Mouse (Mus musculus) MN1 (cell line): Measurements from ENCODE around the gene Trpc3.
"Not testable (repeated sequence)": the region's sequence is repeated elsewhere in the genome, so short reads cannot be mapped to it uniquely, and the experiment has no call there.

ENCODE experiments used
- DNase-seq: peaks from one replicate; pipeline ENCODE4 v3.0.0-alpha.2; 2016; ENCODE audit warnings: low spot score

Gene Trpc3

DNA sequence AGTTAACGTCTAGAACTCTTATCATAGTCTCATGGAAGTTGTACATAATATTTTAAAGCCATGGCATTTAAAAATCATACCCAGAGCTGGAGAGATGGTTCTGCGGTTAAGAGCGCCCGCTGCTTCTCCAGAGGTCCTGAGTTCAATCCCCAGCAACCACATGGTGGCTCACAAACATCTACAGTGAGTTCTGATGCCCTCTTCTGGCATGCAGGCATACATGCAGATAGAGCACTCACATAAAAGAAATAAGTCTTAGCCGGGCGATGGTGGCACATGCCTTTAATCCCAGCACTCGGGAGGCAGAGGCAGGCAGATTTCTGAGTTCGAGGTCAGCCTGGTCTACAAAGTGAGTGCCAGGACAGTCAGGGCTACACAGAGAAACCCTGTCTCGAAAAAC is 90.2 kb downstream of the Trpc3 start:
- DNase-seq, result not testable (repeated sequence)

- no peak for DNase-seq
Measured at GRCm38 (mm10) chr3:36598811-36599210, 91.2 kb downstream of the Trpc3 start.

DNA sequence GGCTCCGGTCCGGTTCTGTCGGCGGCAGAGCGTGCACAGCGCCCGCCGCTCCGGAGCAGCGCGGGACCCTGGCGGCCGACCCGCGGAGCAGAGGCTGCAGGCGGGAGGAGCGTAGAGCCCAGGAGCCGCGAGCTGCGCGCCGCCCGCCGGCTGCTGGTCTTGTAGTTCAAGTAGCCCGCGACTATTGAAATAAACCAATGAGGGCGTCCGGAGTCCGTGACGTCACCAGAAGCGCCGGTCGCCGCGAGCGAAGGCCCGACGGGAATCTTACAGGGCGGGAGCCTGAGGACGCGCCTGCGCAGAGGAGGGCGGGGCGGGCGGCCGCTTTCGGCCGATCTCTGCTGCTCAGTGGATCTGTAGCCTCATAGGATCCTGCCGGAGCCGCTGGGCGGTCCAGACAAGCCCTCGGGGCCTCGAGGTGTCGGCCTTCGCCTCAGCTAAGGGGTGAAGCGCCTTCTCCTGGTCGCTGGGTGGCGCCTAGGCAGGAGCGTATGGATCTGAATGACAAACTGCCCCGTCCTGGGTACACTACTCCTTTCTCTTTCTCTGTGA is 118.1 kb downstream of the Trpc3 start, which contains the start of gene Ccna2:
Gene Ccna2, minus strand, starts transcription at position 324 of the 552 bp plus-strand sequence.
- peak; percentile 99 for DNase-seq

- DNase-seq, result no peak
Measured at GRCm38 (mm10) chr3:36571361-36571826, 118.6 kb downstream of the Trpc3 start.
